Mouse (Mus musculus) hindbrain, embryonic 13.5 days (tissue): ENCODE data around the gene Olfr678. TPM values are rescaled to one million over a fixed set of nuclear protein-coding genes. Genes with fewer than 3 reads are reported as not detected.
"Not testable (repeated sequence)": the region's sequence is repeated elsewhere in the genome, so short reads cannot be mapped to it uniquely, and the experiment has no call there.

Source experiments
- ATAC-seq: fragments of 200-750 bp; cut with Nextera tagmentation; 2 replicates; pipeline ENCODE4 v1.8.0; 2017; ENCODE audit warnings: moderate TSS enrichment; ENCODE audit not compliant: low FRiP score
- H3K27ac ChIP-seq: fragments of 300-500 bp; sonication (generic); 2 replicates; pipeline ENCODE4 v1.5.1; 2015; ENCODE audit warnings: inconsistent platforms, mild to moderate bottlenecking, moderate library complexity
- H3K27me3 ChIP-seq: fragments of 300-500 bp; sonication (generic); 2 replicates; pipeline ENCODE4 v1.6.1; 2015; ENCODE audit warnings: mild to moderate bottlenecking, inconsistent platforms
- H3K36me3 ChIP-seq: fragments of 300-500 bp; sonication (generic); 2 replicates; pipeline ENCODE4 v1.6.1; 2015; ENCODE audit warnings: mild to moderate bottlenecking, inconsistent platforms
- H3K4me1 ChIP-seq: fragments of 300-500 bp; sonication (generic); replicated peaks from 2 replicates; pipeline ENCODE4 v1.6.1; 2015; ENCODE audit warnings: inconsistent platforms
- H3K4me2 ChIP-seq: fragments of 300-500 bp; sonication (generic); 2 replicates; pipeline ENCODE4 v1.6.1; 2015; ENCODE audit warnings: inconsistent platforms, mild to moderate bottlenecking, moderate library complexity
- H3K4me3 ChIP-seq: fragments of 300-500 bp; sonication (generic); 2 replicates; pipeline ENCODE4 v1.5.1; 2015; ENCODE audit warnings: mild to moderate bottlenecking, inconsistent platforms
- H3K9ac ChIP-seq: fragments of 300-500 bp; sonication (generic); 2 replicates; pipeline ENCODE4 v1.6.1; 2015; ENCODE audit warnings: mild to moderate bottlenecking, inconsistent platforms
- H3K9me3 ChIP-seq: fragments of 300-500 bp; sonication (generic); 2 replicates; pipeline ENCODE4 v1.6.1; 2016; ENCODE audit warnings: inconsistent platforms
- WGBS: fragments of 180-500 bp; shearing (Covaris S2); methylation state at CpG from one replicate; pipeline ENCODE4 v1.1.7; 2015; 5-methylcytosine and 5-hydroxymethylcytosine counted together
- polyA plus RNA-seq: library from polyadenylated mRNA; unstranded; fragments of >200 nt; fragmentation: Nextera tagmentation; extraction: Ambion mirVana; gene quantifications from 2 replicates; pipeline ENCODE4 v1.2.1, GENCODE M21; 2015

The Olfr678 gene
- not detected in 2 replicates for polyA plus RNA-seq

- Histone ChIP-seq H3K4me1 (no peaks in the 10 kb centered on the region), H3K27ac (no peak within 1 kb of the TSS), H3K4me3 (no peak within 1 kb of the TSS), H3K36me3 (no peaks in the 10 kb centered on the region), H3K4me2 (no peak within 1 kb of the TSS), H3K27me3 (no peaks in the 10 kb centered on the region), H3K9ac (no peak within 1 kb of the TSS), H3K9me3 (no peaks in the 10 kb centered on the region)
- no peak for ATAC-seq
- WGBS = 92% methylated on average over 1 of the region's 1 CpGs
Measured at GRCm38 (mm10) chr7:105064175-105064574, at the start of gene Olfr678. Gene Olfr678, plus strand, starts transcription at chr7:105064475.

GRCm38 (mm10) chr7:105022530-105022929 is 41.7 kb upstream of the Olfr678 start:
- Histone ChIP-seq H3K27me3 (no peaks in the 10 kb centered on the region), H3K4me3 (no peak overlapping the region), H3K27ac (no peak overlapping the region), H3K36me3 (no peaks in the 10 kb centered on the region), H3K9me3 (no peaks in the 10 kb centered on the region), H3K4me2 (no peak overlapping the region), H3K4me1 (no peaks in the 10 kb centered on the region), H3K9ac (no peak overlapping the region)
- ATAC-seq = no peak
- WGBS = 92% methylated on average over 1 of the region's 1 CpGs

- no peaks in the 10 kb centered on the region for H3K9me3 ChIP-seq
- no peak within 1 kb of the TSS for H3K27ac ChIP-seq
- no peak within 1 kb of the TSS for H3K9ac ChIP-seq
- no peaks in the 10 kb centered on the region for H3K27me3 ChIP-seq
- ATAC-seq = no peak
- WGBS = 85% methylated on average over 1 of the region's 1 CpGs
- no peak within 1 kb of the TSS for H3K4me3 ChIP-seq
- H3K4me1 ChIP-seq = no peaks in the 10 kb centered on the region
- H3K36me3 ChIP-seq = no peaks in the 10 kb centered on the region
- no peak within 1 kb of the TSS for H3K4me2 ChIP-seq
Measured at GRCm38 (mm10) chr7:105028360-105028759, 35.9 kb upstream of the Olfr678 start, which contains the start of gene Olfr675. Gene Olfr675, minus strand, starts transcription at chr7:105028460.

GRCm38 (mm10) chr7:105032398-105032797 is 31.9 kb upstream of the Olfr678 start, which contains the start of gene Olfr676:
Gene Olfr676, plus strand, starts transcription at chr7:105032698.
- Histone ChIP-seq H3K36me3 (no peaks in the 10 kb centered on the region), H3K9me3 (no peaks in the 10 kb centered on the region), H3K4me2 (no peak within 1 kb of the TSS), H3K4me1 (no peaks in the 10 kb centered on the region), H3K27ac (no peak within 1 kb of the TSS), H3K27me3 (no peaks in the 10 kb centered on the region), H3K9ac (no peak within 1 kb of the TSS), H3K4me3 (no peak within 1 kb of the TSS)
- ATAC-seq = no peak

GRCm38 (mm10) chr7:105033836-105034235 is 30.4 kb upstream of the Olfr678 start:
- H3K9me3 ChIP-seq, ATAC-seq, H3K36me3 ChIP-seq, H3K4me1 ChIP-seq, H3K4me2 ChIP-seq, H3K4me3 ChIP-seq, H3K27ac ChIP-seq, H3K27me3 ChIP-seq, H3K9ac ChIP-seq: not testable (repeated sequence)
- 54% methylated on average over 5 of the region's 5 CpGs for WGBS

GRCm38 (mm10) chr7:105058951-105059350 is 5.3 kb upstream of the Olfr678 start:
- Histone ChIP-seq H3K9me3 (no peaks in the 10 kb centered on the region), H3K4me1 (no peaks in the 10 kb centered on the region), H3K27ac (no peak overlapping the region), H3K27me3 (no peaks in the 10 kb centered on the region), H3K4me2 (no peak overlapping the region), H3K4me3 (no peak overlapping the region), H3K9ac (no peak overlapping the region), H3K36me3 (no peaks in the 10 kb centered on the region)
- no peak for ATAC-seq

- H3K27ac ChIP-seq = no peak within 1 kb of the TSS
- no peak for ATAC-seq
- H3K36me3 ChIP-seq = no peaks in the 10 kb centered on the region
- H3K9me3 ChIP-seq = no peaks in the 10 kb centered on the region
- H3K27me3 ChIP-seq = no peaks in the 10 kb centered on the region
- no peak within 1 kb of the TSS for H3K4me2 ChIP-seq
- 45% methylated on average over 1 of the region's 1 CpGs for WGBS
- H3K9ac ChIP-seq = no peak within 1 kb of the TSS
- no peak within 1 kb of the TSS for H3K4me3 ChIP-seq
- H3K4me1 ChIP-seq = no peaks in the 10 kb centered on the region
Measured at GRCm38 (mm10) chr7:105080905-105081304, 16.6 kb downstream of the Olfr678 start, which contains the start of gene Olfr679. Gene Olfr679, plus strand, starts transcription at chr7:105081205.

GRCm38 (mm10) chr7:105092717-105093116 is 28.4 kb downstream of the Olfr678 start, which contains the start of gene Olfr680-ps1:
Gene Olfr680-ps1, minus strand, starts transcription at chr7:105092817.
- not testable (repeated sequence) for ATAC-seq, H3K36me3 ChIP-seq, H3K27me3 ChIP-seq, H3K27ac ChIP-seq, H3K9ac ChIP-seq, H3K4me2 ChIP-seq, H3K4me3 ChIP-seq, H3K9me3 ChIP-seq, H3K4me1 ChIP-seq

- Histone ChIP-seq H3K27ac (no peak within 1 kb of the TSS), H3K4me2 (no peak within 1 kb of the TSS), H3K9me3 (no peaks in the 10 kb centered on the region), H3K4me1 (no peaks in the 10 kb centered on the region), H3K4me3 (no peak within 1 kb of the TSS), H3K9ac (no peak within 1 kb of the TSS), H3K27me3 (no peaks in the 10 kb centered on the region), H3K36me3 (no peaks in the 10 kb centered on the region)
- ATAC-seq = no peak
Measured at GRCm38 (mm10) chr7:105116536-105116935, 52.3 kb downstream of the Olfr678 start, which contains the start of gene Olfr681. Gene Olfr681, plus strand, starts transcription at chr7:105116836.

Other genes with a start within 250 kb of the Olfr678 start
- gene Usp17lb, start 221.9 kb upstream of the Olfr678 start, polyA plus RNA-seq = not detected in 2 replicates
- not detected in 2 replicates for gene Usp17la, start 207.5 kb upstream of the Olfr678 start, polyA plus RNA-seq
- gene Olfr665, start 186.4 kb upstream of the Olfr678 start, polyA plus RNA-seq = not detected in 2 replicates
- not detected in 2 replicates for gene Olfr666, start 168.5 kb upstream of the Olfr678 start, polyA plus RNA-seq
- not detected in 2 replicates for gene Olfr667, start 143.0 kb upstream of the Olfr678 start, polyA plus RNA-seq
- gene Olfr668, start 136.4 kb upstream of the Olfr678 start, polyA plus RNA-seq = not detected in 2 replicates
- not detected in 2 replicates for gene Olfr669, start 130.2 kb upstream of the Olfr678 start, polyA plus RNA-seq
- not detected in 2 replicates for gene Olfr670, start 101.9 kb upstream of the Olfr678 start, polyA plus RNA-seq
- gene Olfr671, start 85.3 kb upstream of the Olfr678 start, polyA plus RNA-seq = not detected in 2 replicates
- gene Olfr672, start 62.4 kb upstream of the Olfr678 start, polyA plus RNA-seq = not detected in 2 replicates
- gene Olfr675, start 36.0 kb upstream of the Olfr678 start, polyA plus RNA-seq = not detected in 2 replicates
- not detected in 2 replicates for gene Olfr676, start 31.8 kb upstream of the Olfr678 start, polyA plus RNA-seq
- gene Olfr677, start 13.1 kb upstream of the Olfr678 start, polyA plus RNA-seq = not detected in 2 replicates
- not detected in 2 replicates for gene Olfr679, start 16.7 kb downstream of the Olfr678 start, polyA plus RNA-seq
- gene Olfr680-ps1, start 28.3 kb downstream of the Olfr678 start, polyA plus RNA-seq = not detected in 2 replicates
- gene Olfr681, start 52.4 kb downstream of the Olfr678 start, polyA plus RNA-seq = not detected in 2 replicates
- not detected in 2 replicates for gene Olfr683, start 82.5 kb downstream of the Olfr678 start, polyA plus RNA-seq
- not detected in 2 replicates for gene Olfr684, start 99.2 kb downstream of the Olfr678 start, polyA plus RNA-seq
- gene Olfr685, start 121.5 kb downstream of the Olfr678 start, polyA plus RNA-seq = not detected in 2 replicates
- not detected in 2 replicates for gene Olfr686, start 143.0 kb downstream of the Olfr678 start, polyA plus RNA-seq
- not detected in 2 replicates for gene Olfr688, start 223.6 kb downstream of the Olfr678 start, polyA plus RNA-seq
- 0.05 TPM in 1 of 2 replicates, not detected in the other for gene Olfr689, start 246.7 kb downstream of the Olfr678 start, polyA plus RNA-seq